Mouse (Mus musculus) R1 (cell line): ENCODE data around the gene Intu.

Experiments
- DNase-seq: peaks from one replicate; pipeline ENCODE4 v3.0.0-alpha.2; 2018; ENCODE audit warnings: low read depth, low spot score

Gene Intu

GRCm38 (mm10) chr3:40683171-40683570, 152.1 kb downstream of the Intu start:
- peak; percentile 25 for DNase-seq

GRCm38 (mm10) chr3:40685855-40686515, 154.9 kb downstream of the Intu start:
- DNase-seq = peak; percentile 17

GRCm38 (mm10) chr3:40686836-40687235, 155.8 kb downstream of the Intu start:
- no peak for DNase-seq

GRCm38 (mm10) chr3:40687588-40687987, 156.5 kb downstream of the Intu start:
- DNase-seq = no peak

- DNase-seq = no peak
Observed at GRCm38 (mm10) chr3:40691566-40691965, 160.5 kb downstream of the Intu start.

GRCm38 (mm10) chr3:40693435-40693834, 162.3 kb downstream of the Intu start:
- DNase-seq = no peak

- no peak for DNase-seq
Observed at GRCm38 (mm10) chr3:40693960-40694359, 162.9 kb downstream of the Intu start.

- DNase-seq = peak; percentile 28
Observed at GRCm38 (mm10) chr3:40694438-40694837, 163.4 kb downstream of the Intu start.

GRCm38 (mm10) chr3:40695162-40695561, 164.1 kb downstream of the Intu start:
- DNase-seq = no peak

GRCm38 (mm10) chr3:40698834-40699233, 167.7 kb downstream of the Intu start:
- no peak for DNase-seq

- DNase-seq = no peak
Observed at GRCm38 (mm10) chr3:40704816-40705430, 173.8 kb downstream of the Intu start.

GRCm38 (mm10) chr3:40708655-40709054, 177.6 kb downstream of the Intu start, which contains the start of gene Slc25a31:
Gene Slc25a31 (plus strand): TSS chr3:40708855.
- DNase-seq = peak; percentile 63

GRCm38 (mm10) chr3:40716056-40716455, 185.0 kb downstream of the Intu start:
- DNase-seq = no peak

- DNase-seq = no peak
Observed at GRCm38 (mm10) chr3:40719022-40719421, 187.9 kb downstream of the Intu start.

GRCm38 (mm10) chr3:40738381-40738912, 207.4 kb downstream of the Intu start:
- no peak for DNase-seq

- no peak for DNase-seq
Observed at GRCm38 (mm10) chr3:40744024-40744835, 213.1 kb downstream of the Intu start, which contains the start of gene Hspa4l. Gene Hspa4l (plus strand): TSS chr3:40744495.

- DNase-seq = peak; percentile 78
Observed at GRCm38 (mm10) chr3:40744836-40745660, 214.0 kb downstream of the Intu start.

- DNase-seq = peak; percentile 16
Observed at GRCm38 (mm10) chr3:40745661-40746547, 214.8 kb downstream of the Intu start.
